Mouse (Mus musculus): ENCODE results near the gene Wdr18. TPM values are rescaled to one million over a fixed set of nuclear protein-coding genes. Genes with fewer than 3 reads are reported as not detected.

The Wdr18 gene
- total and polyA plus RNA-seq, 3 experiments: 28.5 to 69.0 (median 34.6) TPM

DNA sequence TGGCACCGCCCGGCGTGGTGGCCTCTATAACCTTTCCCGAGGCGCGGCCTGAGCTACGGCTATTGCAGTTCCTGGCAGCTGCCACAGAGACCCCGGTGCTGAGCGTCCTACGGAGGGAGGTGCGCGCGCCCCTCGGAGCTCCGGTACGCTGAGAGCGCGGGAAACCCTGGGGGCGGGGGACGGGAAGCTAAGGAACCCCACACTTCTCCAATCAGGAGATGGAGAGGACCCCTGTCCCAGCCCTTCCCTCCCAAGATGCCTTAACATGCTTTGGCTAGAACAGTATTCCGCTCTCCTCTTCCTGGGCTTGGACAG lies 11.2 kb downstream of the Wdr18 start:
- peaks cover 10% of the 10 kb centered on the region; the same call in 1 of the 2 replicates for H3K27me3 ChIP-seq (ENCODE audit: insufficient read depth, low read length)
- peaks cover 31% of the 10 kb centered on the region for H3K4me1 ChIP-seq (ENCODE audit: insufficient read depth, low read depth, low read length)
- peaks cover 79% of the 10 kb centered on the region for H3K36me3 ChIP-seq (replicated peaks)
- no peak for ATAC-seq (ENCODE audit: extremely low read depth, insufficient number of reproducible peaks, low FRiP score, poor library complexity, severe bottlenecking)
- no peak for TF ChIP-seq POLR2AphosphoS5 (IDR thresholded peaks at IDR 0.05; ENCODE audit: insufficient replicate concordance, low read depth, low read length)
- no peak for TF ChIP-seq GATA2 (IDR thresholded peaks at IDR 0.05; ENCODE audit: borderline replicate concordance, low read depth, low read length)
- TF ChIP-seq CTCF (IDR thresholded peaks at IDR 0.05; ENCODE audit: low read depth, low read length): no peak
- no peak for TF ChIP-seq TAL1 (conservative IDR thresholded peaks at IDR 0.05; ENCODE audit: low read depth, low read length)
- TF ChIP-seq GATA1 (IDR thresholded peaks at IDR 0.05; ENCODE audit: borderline replicate concordance, low read length): no peak
- no peak overlapping the region for H3K4me3 ChIP-seq (ENCODE audit: low read depth, low read length)
- H3K9me3 ChIP-seq (replicated peaks): peaks cover 22% of the 10 kb centered on the region
- DNase-seq (ENCODE audit: low spot score): no peak

DNA sequence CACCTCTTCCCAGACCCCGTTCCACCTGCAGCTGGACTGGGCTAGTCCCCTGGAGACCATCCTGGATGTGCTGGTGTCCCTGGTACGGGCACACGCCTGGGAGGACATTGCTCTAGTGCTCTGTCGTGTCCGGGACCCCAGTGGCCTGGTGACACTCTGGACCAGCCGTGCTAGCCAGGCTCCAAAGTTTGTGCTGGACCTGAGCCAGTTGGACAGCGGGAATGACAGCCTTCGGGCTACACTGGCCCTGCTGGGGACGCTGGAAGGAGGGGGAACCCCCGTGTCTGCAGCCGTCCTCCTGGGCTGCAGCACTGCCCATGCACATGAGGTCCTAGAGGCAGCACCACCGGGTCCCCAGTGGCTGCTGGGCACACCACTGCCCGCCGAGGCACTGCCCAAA lies 12.9 kb downstream of the Wdr18 start:
- Histone ChIP-seq H3K4me3 (ENCODE audit: low read depth, low read length) (no peak overlapping the region), H3K27me3 (ENCODE audit: insufficient read depth, low read length) (peaks cover 13% of the 10 kb centered on the region; the same call in 1 of the 2 replicates), H3K36me3 (replicated peaks) (peaks cover 79% of the 10 kb centered on the region), H3K4me1 (ENCODE audit: insufficient read depth, low read depth, low read length) (peaks cover 21% of the 10 kb centered on the region), H3K9me3 (replicated peaks) (peaks cover 39% of the 10 kb centered on the region)
- ATAC-seq (ENCODE audit: extremely low read depth, insufficient number of reproducible peaks, low FRiP score, poor library complexity, severe bottlenecking) (no peak), DNase-seq (ENCODE audit: low spot score) (no peak)
- TF ChIP-seq TAL1 (conservative IDR thresholded peaks at IDR 0.05; ENCODE audit: low read depth, low read length): no peak
- no peak for TF ChIP-seq POLR2AphosphoS5 (IDR thresholded peaks at IDR 0.05; ENCODE audit: insufficient replicate concordance, low read depth, low read length)
- TF ChIP-seq GATA2 (IDR thresholded peaks at IDR 0.05; ENCODE audit: borderline replicate concordance, low read depth, low read length): no peak
- TF ChIP-seq GATA1 (IDR thresholded peaks at IDR 0.05; ENCODE audit: borderline replicate concordance, low read length): no peak

DNA sequence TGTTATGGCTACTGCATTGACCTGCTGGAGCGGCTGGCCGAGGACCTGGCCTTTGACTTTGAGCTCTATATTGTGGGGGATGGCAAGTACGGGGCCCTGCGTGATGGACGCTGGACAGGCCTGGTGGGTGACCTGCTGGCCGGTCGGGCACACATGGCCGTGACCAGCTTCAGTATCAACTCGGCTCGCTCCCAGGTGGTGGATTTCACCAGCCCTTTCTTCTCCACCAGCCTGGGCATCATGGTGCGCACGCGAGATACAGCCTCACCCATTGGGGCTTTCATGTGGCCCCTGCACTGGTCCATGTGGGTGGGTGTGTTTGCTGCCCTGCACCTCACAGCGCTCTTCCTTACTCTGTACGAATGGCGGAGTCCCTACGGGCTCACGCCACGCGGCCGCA lies 14.1 kb downstream of the Wdr18 start:
- peaks cover 13% of the 10 kb centered on the region; the same call in 1 of the 2 replicates for H3K27me3 ChIP-seq (ENCODE audit: insufficient read depth, low read length)
- peaks cover 79% of the 10 kb centered on the region for H3K36me3 ChIP-seq (replicated peaks)
- ATAC-seq (ENCODE audit: extremely low read depth, insufficient number of reproducible peaks, low FRiP score, poor library complexity, severe bottlenecking): no peak
- H3K9me3 ChIP-seq (replicated peaks): peaks cover 52% of the 10 kb centered on the region
- no peak for TF ChIP-seq POLR2AphosphoS5 (IDR thresholded peaks at IDR 0.05; ENCODE audit: insufficient replicate concordance, low read depth, low read length)
- TF ChIP-seq GATA2 (IDR thresholded peaks at IDR 0.05; ENCODE audit: borderline replicate concordance, low read depth, low read length): no peak
- TF ChIP-seq CTCF (IDR thresholded peaks at IDR 0.05; ENCODE audit: low read depth, low read length): no peak
- no peak for TF ChIP-seq TAL1 (conservative IDR thresholded peaks at IDR 0.05; ENCODE audit: low read depth, low read length)
- no peak for TF ChIP-seq GATA1 (IDR thresholded peaks at IDR 0.05; ENCODE audit: borderline replicate concordance, low read length)
- peaks cover 15% of the 10 kb centered on the region for H3K4me1 ChIP-seq (ENCODE audit: insufficient read depth, low read depth, low read length)
- H3K4me3 ChIP-seq (ENCODE audit: low read depth, low read length): no peak overlapping the region; the same call in 1 of the 2 replicates
- DNase-seq (ENCODE audit: low spot score): no peak

DNA sequence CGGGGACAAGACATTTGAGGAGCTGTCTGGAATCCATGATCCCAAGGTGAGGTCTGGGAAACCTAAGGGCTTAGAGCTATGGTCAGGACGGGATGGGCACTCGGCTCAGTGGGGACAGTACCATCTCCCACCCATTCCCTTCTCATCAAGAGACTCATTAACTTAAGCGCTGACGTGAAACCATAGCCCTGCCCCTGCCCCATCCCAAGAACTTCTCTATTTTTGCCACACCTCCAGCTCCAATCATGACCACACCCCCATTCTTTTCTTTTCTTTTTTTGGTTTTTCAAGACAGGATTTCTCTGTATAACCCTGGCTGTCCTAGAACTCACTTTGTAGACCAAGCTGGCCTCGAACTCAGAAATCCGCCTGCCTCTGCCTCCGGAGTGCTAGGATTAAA lies 14.7 kb downstream of the Wdr18 start:
- Histone ChIP-seq H3K4me1 (ENCODE audit: insufficient read depth, low read depth, low read length) (peaks cover 21% of the 10 kb centered on the region), H3K27me3 (ENCODE audit: insufficient read depth, low read length) (peaks cover 13% of the 10 kb centered on the region; the same call in 1 of the 2 replicates), H3K4me3 (ENCODE audit: low read depth, low read length) (no peak overlapping the region), H3K9me3 (replicated peaks) (peaks cover 57% of the 10 kb centered on the region), H3K36me3 (replicated peaks) (peaks cover 79% of the 10 kb centered on the region)
- TF ChIP-seq POLR2AphosphoS5 (IDR thresholded peaks at IDR 0.05; ENCODE audit: insufficient replicate concordance, low read depth, low read length): no peak
- ATAC-seq (ENCODE audit: extremely low read depth, insufficient number of reproducible peaks, low FRiP score, poor library complexity, severe bottlenecking): no peak
- DNase-seq (ENCODE audit: low spot score): no peak

DNA sequence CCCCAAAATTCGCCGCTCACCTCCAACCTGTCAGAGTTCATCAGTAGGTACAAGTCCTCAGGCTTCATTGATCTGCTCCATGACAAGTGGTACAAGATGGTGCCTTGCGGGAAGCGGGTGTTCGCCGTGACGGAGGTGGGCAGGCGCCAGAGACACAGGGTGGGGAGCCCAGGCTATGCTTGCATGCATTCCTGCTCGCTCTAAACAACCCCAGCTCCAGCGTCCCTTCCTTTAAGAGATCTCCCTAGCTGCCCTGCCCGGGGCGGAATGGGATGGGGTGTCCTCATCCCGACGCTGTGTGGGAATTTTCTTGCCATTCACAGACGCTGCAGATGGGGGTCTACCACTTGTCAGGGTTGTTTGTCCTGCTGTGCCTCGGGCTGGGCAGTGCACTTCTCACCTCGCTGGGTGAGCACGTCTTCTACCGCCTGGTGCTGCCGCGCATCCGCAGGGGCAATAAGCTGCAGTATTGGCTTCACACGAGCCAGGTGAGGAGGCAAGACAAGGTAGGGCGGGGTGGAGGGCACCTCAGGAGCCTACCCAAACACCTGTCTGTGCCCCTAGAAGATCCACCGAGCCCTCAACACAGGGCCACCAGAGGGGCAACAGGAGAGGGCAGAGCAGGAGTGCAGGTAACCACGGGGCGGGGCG lies 16.2 kb downstream of the Wdr18 start:
- H3K4me1 ChIP-seq (ENCODE audit: insufficient read depth, low read depth, low read length): peaks cover 35% of the 10 kb centered on the region
- TF ChIP-seq CTCF (IDR thresholded peaks at IDR 0.05; ENCODE audit: low read depth, low read length): no peak
- no peak for TF ChIP-seq GATA2 (IDR thresholded peaks at IDR 0.05; ENCODE audit: borderline replicate concordance, low read depth, low read length)
- no peak for TF ChIP-seq TAL1 (conservative IDR thresholded peaks at IDR 0.05; ENCODE audit: low read depth, low read length)
- TF ChIP-seq GATA1 (IDR thresholded peaks at IDR 0.05; ENCODE audit: borderline replicate concordance, low read length): no peak
- no peak for TF ChIP-seq POLR2AphosphoS5 (IDR thresholded peaks at IDR 0.05; ENCODE audit: insufficient replicate concordance, low read depth, low read length)
- peaks cover 10% of the 10 kb centered on the region; the same call in 1 of the 2 replicates for H3K27me3 ChIP-seq (ENCODE audit: insufficient read depth, low read length)
- DNase-seq (ENCODE audit: low spot score) (no peak), ATAC-seq (ENCODE audit: extremely low read depth, insufficient number of reproducible peaks, low FRiP score, poor library complexity, severe bottlenecking) (no peak)
- H3K9me3 ChIP-seq (replicated peaks): peaks cover 58% of the 10 kb centered on the region
- peak overlapping the region; percentile 36; the same call in 1 of the 2 replicates for H3K4me3 ChIP-seq (ENCODE audit: low read depth, low read length)
- peaks cover 87% of the 10 kb centered on the region for H3K36me3 ChIP-seq (replicated peaks)

DNA sequence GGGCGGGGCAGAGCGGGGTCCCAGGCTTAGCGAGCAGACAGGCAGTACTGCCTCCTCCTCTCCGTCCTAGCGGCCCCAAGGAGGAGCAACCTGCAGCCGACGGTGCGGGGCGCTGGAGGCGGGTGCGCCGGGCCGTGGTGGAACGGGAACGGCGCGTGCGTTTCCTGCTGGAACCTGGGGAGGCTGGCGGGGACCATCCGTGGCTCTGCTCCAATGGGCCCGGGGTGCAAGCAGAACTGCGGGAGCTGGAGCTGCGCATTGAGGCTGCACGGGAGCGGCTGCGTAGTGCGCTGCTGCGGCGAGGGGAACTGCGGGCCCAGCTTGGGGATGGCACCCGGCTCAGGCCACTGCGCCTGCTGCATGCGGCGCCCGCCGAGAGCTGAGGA lies 16.8 kb downstream of the Wdr18 start:
- Histone ChIP-seq H3K36me3 (replicated peaks) (peaks cover 92% of the 10 kb centered on the region), H3K4me1 (ENCODE audit: insufficient read depth, low read depth, low read length) (peaks cover 40% of the 10 kb centered on the region), H3K4me3 (ENCODE audit: low read depth, low read length) (peak overlapping the region; percentile 10; the same call in 1 of the 2 replicates), H3K27me3 (ENCODE audit: insufficient read depth, low read length) (peaks cover 10% of the 10 kb centered on the region; the same call in 1 of the 2 replicates), H3K9me3 (replicated peaks) (peaks cover 58% of the 10 kb centered on the region)
- TF ChIP-seq POLR2AphosphoS5 (IDR thresholded peaks at IDR 0.05; ENCODE audit: insufficient replicate concordance, low read depth, low read length) (no peak), GATA1 (IDR thresholded peaks at IDR 0.05; ENCODE audit: borderline replicate concordance, low read length) (no peak), TAL1 (conservative IDR thresholded peaks at IDR 0.05; ENCODE audit: low read depth, low read length) (no peak)
- ATAC-seq (ENCODE audit: extremely low read depth, insufficient number of reproducible peaks, low FRiP score, poor library complexity, severe bottlenecking): no peak
- no peak for DNase-seq (ENCODE audit: low spot score)

Measured in G1E (cell line).